Mouse (Mus musculus): ENCODE measurements around the gene Ntn1. TPM values are rescaled to one million over a fixed set of nuclear protein-coding genes. Genes with fewer than 3 reads are reported as not detected.

The Ntn1 gene
- polyA plus RNA-seq, 1 experiment, result 23.7 TPM

- Histone ChIP-seq H3K4me1 (ENCODE audit: control insufficient read depth, insufficient read depth, insufficient read length, low read length) (no peaks in the 10 kb centered on the region), H3K27ac (ENCODE audit: insufficient read depth, low read depth, low read length) (no peak overlapping the region), H3K36me3 (ENCODE audit: control insufficient read depth, insufficient read depth, low read length) (no peaks in the 10 kb centered on the region), H3K4me3 (ENCODE audit: low read depth, low read length) (no peak overlapping the region), H3K27me3 (ENCODE audit: control insufficient read depth, insufficient read depth, low read length) (no peaks in the 10 kb centered on the region)
- 61% methylated on average over 10 of the region's 10 CpGs for WGBS
- TF ChIP-seq CTCF (IDR thresholded peaks at IDR 0.05; ENCODE audit: extremely low read depth, insufficient read length, insufficient replicate concordance, low read depth, low read length) (no peak), POLR2A (IDR thresholded peaks at IDR 0.05; ENCODE audit: low read depth, low read length) (no peak)
Measured at GRCm38 (mm10) chr11:68274331-68274811, 126.3 kb downstream of the Ntn1 start.

- TF ChIP-seq POLR2A (IDR thresholded peaks at IDR 0.05; ENCODE audit: low read depth, low read length), result no peak
- no peak for TF ChIP-seq CTCF (IDR thresholded peaks at IDR 0.05; ENCODE audit: extremely low read depth, insufficient read length, insufficient replicate concordance, low read depth, low read length)
- Histone ChIP-seq H3K27ac (ENCODE audit: insufficient read depth, low read depth, low read length) (no peak overlapping the region), H3K4me3 (ENCODE audit: low read depth, low read length) (no peak overlapping the region), H3K27me3 (ENCODE audit: control insufficient read depth, insufficient read depth, low read length) (no peaks in the 10 kb centered on the region), H3K36me3 (ENCODE audit: control insufficient read depth, insufficient read depth, low read length) (no peaks in the 10 kb centered on the region), H3K4me1 (ENCODE audit: control insufficient read depth, insufficient read depth, insufficient read length, low read length) (no peaks in the 10 kb centered on the region)
- 80% methylated on average over 12 of the region's 12 CpGs for WGBS
Measured at GRCm38 (mm10) chr11:68273855-68274254, 126.8 kb downstream of the Ntn1 start.

GRCm38 (mm10) chr11:68270730-68271467, 129.7 kb downstream of the Ntn1 start:
- Histone ChIP-seq H3K27me3 (ENCODE audit: control insufficient read depth, insufficient read depth, low read length) (no peaks in the 10 kb centered on the region), H3K36me3 (ENCODE audit: control insufficient read depth, insufficient read depth, low read length) (no peaks in the 10 kb centered on the region), H3K27ac (ENCODE audit: insufficient read depth, low read depth, low read length) (no peak overlapping the region), H3K4me3 (ENCODE audit: low read depth, low read length) (no peak overlapping the region), H3K4me1 (ENCODE audit: control insufficient read depth, insufficient read depth, insufficient read length, low read length) (no peaks in the 10 kb centered on the region)
- TF ChIP-seq POLR2A (IDR thresholded peaks at IDR 0.05; ENCODE audit: low read depth, low read length), result no peak
- TF ChIP-seq CTCF (IDR thresholded peaks at IDR 0.05; ENCODE audit: extremely low read depth, insufficient read length, insufficient replicate concordance, low read depth, low read length), result no peak
- WGBS, result 65% methylated on average over 19 of the region's 19 CpGs

GRCm38 (mm10) chr11:68264276-68264675, 136.3 kb downstream of the Ntn1 start:
- 74% methylated on average over 5 of the region's 5 CpGs for WGBS
- Histone ChIP-seq H3K27ac (ENCODE audit: insufficient read depth, low read depth, low read length) (no peak overlapping the region), H3K4me1 (ENCODE audit: control insufficient read depth, insufficient read depth, insufficient read length, low read length) (no peaks in the 10 kb centered on the region), H3K27me3 (ENCODE audit: control insufficient read depth, insufficient read depth, low read length) (no peaks in the 10 kb centered on the region), H3K36me3 (ENCODE audit: control insufficient read depth, insufficient read depth, low read length) (no peaks in the 10 kb centered on the region), H3K4me3 (ENCODE audit: low read depth, low read length) (no peak overlapping the region)
- TF ChIP-seq CTCF (IDR thresholded peaks at IDR 0.05; ENCODE audit: extremely low read depth, insufficient read length, insufficient replicate concordance, low read depth, low read length) (no peak), POLR2A (IDR thresholded peaks at IDR 0.05; ENCODE audit: low read depth, low read length) (no peak)

GRCm38 (mm10) chr11:68263100-68263499, 137.5 kb downstream of the Ntn1 start:
- Histone ChIP-seq H3K4me3 (ENCODE audit: low read depth, low read length) (no peak overlapping the region), H3K36me3 (ENCODE audit: control insufficient read depth, insufficient read depth, low read length) (no peaks in the 10 kb centered on the region), H3K4me1 (ENCODE audit: control insufficient read depth, insufficient read depth, insufficient read length, low read length) (no peaks in the 10 kb centered on the region), H3K27ac (ENCODE audit: insufficient read depth, low read depth, low read length) (no peak overlapping the region), H3K27me3 (ENCODE audit: control insufficient read depth, insufficient read depth, low read length) (no peaks in the 10 kb centered on the region)
- TF ChIP-seq CTCF (IDR thresholded peaks at IDR 0.05; ENCODE audit: extremely low read depth, insufficient read length, insufficient replicate concordance, low read depth, low read length), result no peak
- no peak for TF ChIP-seq POLR2A (IDR thresholded peaks at IDR 0.05; ENCODE audit: low read depth, low read length)
- WGBS, result 90% methylated on average over 5 of the region's 5 CpGs

GRCm38 (mm10) chr11:68261162-68261892, 139.3 kb downstream of the Ntn1 start:
- H3K36me3 ChIP-seq (ENCODE audit: control insufficient read depth, insufficient read depth, low read length), result no peaks in the 10 kb centered on the region
- no peaks in the 10 kb centered on the region for H3K4me1 ChIP-seq (ENCODE audit: control insufficient read depth, insufficient read depth, insufficient read length, low read length)
- H3K27me3 ChIP-seq (ENCODE audit: control insufficient read depth, insufficient read depth, low read length), result no peaks in the 10 kb centered on the region
- H3K4me3 ChIP-seq (ENCODE audit: low read depth, low read length), result no peak overlapping the region
- 49% methylated on average over 10 of the region's 10 CpGs for WGBS
- H3K27ac ChIP-seq (ENCODE audit: insufficient read depth, low read depth, low read length), result no peak overlapping the region
- TF ChIP-seq POLR2A (IDR thresholded peaks at IDR 0.05; ENCODE audit: low read depth, low read length) (no peak), CTCF (IDR thresholded peaks at IDR 0.05; ENCODE audit: extremely low read depth, insufficient read length, insufficient replicate concordance, low read depth, low read length) (no peak)

GRCm38 (mm10) chr11:68260399-68260798, 140.2 kb downstream of the Ntn1 start:
- Histone ChIP-seq H3K36me3 (ENCODE audit: control insufficient read depth, insufficient read depth, low read length) (no peaks in the 10 kb centered on the region), H3K27ac (ENCODE audit: insufficient read depth, low read depth, low read length) (no peak overlapping the region), H3K27me3 (ENCODE audit: control insufficient read depth, insufficient read depth, low read length) (no peaks in the 10 kb centered on the region), H3K4me1 (ENCODE audit: control insufficient read depth, insufficient read depth, insufficient read length, low read length) (no peaks in the 10 kb centered on the region), H3K4me3 (ENCODE audit: low read depth, low read length) (no peak overlapping the region)
- WGBS, result 95% methylated on average over 6 of the region's 6 CpGs
- TF ChIP-seq CTCF (IDR thresholded peaks at IDR 0.05; ENCODE audit: extremely low read depth, insufficient read length, insufficient replicate concordance, low read depth, low read length) (no peak), POLR2A (IDR thresholded peaks at IDR 0.05; ENCODE audit: low read depth, low read length) (no peak)

Data from small intestine, adult 2 months (tissue).